Mouse (Mus musculus): Measurements from ENCODE around the gene Mei1. TPM values are rescaled to one million over a fixed set of nuclear protein-coding genes. Genes with fewer than 3 reads are reported as not detected.

Mei1 gene
- total and polyA plus RNA-seq, 2 experiments from 2014 or later = not detected

DNA sequence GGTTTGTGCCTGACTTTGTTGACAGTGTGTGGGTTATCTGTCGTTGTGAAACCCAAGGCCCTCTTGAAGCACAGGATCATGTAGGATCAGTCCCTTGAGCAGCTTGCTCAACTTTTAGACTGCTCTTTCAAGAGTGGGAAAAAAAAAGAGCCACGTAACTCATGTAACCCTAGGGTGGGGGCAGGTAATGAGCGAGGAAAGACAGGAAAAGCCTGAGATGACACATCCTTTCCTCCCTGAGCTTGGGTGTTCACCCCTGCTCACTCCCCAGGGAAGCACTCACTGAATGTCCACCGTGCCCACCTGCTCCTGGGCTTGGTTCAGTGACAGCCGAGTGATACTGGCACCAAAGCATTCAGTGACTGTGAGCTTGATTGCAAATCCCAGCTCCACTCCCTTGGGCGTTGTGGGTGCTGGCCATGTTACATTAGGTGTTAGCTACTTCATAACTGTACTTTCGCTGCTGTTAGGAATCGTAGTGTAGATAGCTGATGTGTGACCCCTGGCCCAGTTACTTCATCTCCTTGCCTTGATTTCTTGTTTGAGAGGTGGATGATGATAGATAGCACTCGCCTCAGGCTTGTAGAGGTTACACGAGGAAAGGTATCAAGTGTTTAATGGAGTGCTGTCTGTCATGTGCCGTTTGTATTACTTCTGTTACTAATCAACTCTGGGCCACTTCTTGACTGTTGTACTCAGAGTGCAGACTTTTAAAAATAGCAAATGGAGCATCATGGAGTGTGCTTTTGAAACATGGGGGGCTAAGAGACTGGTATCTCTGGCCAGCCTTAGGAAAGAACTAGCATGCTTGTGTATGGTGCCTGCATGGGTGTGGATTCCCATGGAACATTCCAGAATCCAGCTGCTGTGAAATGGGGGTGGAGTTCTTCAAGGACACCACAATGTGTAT is 91.2 kb downstream of the Mei1 start:
- Histone ChIP-seq H3K4me2 (ENCODE audit: low read depth, low read length) (peak overlapping the region; percentile 19; the same call in 1 of the 2 replicates), H3K27ac (ENCODE audit: low read depth) (peak overlapping the region; percentile 75), H3K4me1 (ENCODE audit: control insufficient read depth, insufficient read depth) (peaks cover 49% of the 10 kb centered on the region), H3K27me3 (ENCODE audit: control insufficient read depth, insufficient read depth, low read length) (no peaks in the 10 kb centered on the region), H3K4me3 (ENCODE audit: low read depth, low read length) (no peak overlapping the region; the same call in 1 of the 2 replicates), H3K36me3 (replicated peaks; ENCODE audit: control insufficient read depth, insufficient read depth, low read length) (no peaks in the 10 kb centered on the region), H3K9me3 (replicated peaks; ENCODE audit: control insufficient read depth, low read length) (no peaks in the 10 kb centered on the region), H3K9ac (replicated peaks; ENCODE audit: low read depth, low read length) (no peak overlapping the region)
- WGBS = 36% methylated on average over 11 of the region's 11 CpGs
- DNase-seq (ENCODE audit: low spot score) = no peak
- ATAC-seq (ENCODE audit: insufficient read depth, low read depth) = peak; percentile 47; the same call in 1 of the 2 replicates
- no peak for TF ChIP-seq EP300 (IDR thresholded peaks at IDR 0.05; ENCODE audit: low read depth)
- TF ChIP-seq CTCF (IDR thresholded peaks at IDR 0.05; ENCODE audit: low read depth) = no peak

DNA sequence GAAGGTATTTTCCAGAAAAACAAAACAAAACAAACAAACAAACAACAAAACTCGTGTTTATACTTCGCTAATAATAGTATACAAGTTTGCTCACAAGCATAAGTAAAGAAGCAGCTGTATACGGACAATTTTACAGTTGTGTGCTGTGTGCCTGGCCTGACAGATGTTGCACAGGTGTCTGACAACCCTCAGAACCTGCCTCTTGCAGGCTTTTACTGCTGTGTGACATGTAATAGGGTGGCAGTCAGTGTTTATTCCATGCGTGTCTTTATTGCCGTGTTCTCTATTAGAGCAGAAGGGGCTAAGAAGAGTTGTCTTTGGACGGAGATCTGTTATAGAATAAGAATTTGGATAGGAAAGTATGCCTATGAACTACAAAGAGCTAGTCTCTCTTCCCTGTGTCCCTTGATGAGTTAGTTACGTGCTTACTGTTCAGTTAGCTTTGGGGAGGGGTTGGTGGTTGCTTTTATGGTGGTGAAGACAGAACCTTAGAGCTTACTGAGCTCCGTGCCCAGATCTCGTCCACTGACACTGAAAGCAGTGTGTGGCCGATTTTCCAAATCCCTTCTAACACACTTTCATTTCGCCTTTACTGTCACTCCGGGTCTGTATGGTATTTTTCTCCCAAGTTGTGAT is 92.3 kb downstream of the Mei1 start:
- Histone ChIP-seq H3K9me3 (replicated peaks; ENCODE audit: control insufficient read depth, low read length) (no peaks in the 10 kb centered on the region), H3K36me3 (replicated peaks; ENCODE audit: control insufficient read depth, insufficient read depth, low read length) (no peaks in the 10 kb centered on the region), H3K27me3 (ENCODE audit: control insufficient read depth, insufficient read depth, low read length) (no peaks in the 10 kb centered on the region), H3K4me3 (ENCODE audit: low read depth, low read length) (no peak overlapping the region), H3K27ac (ENCODE audit: low read depth) (no peak overlapping the region), H3K4me1 (ENCODE audit: control insufficient read depth, insufficient read depth) (peaks cover 59% of the 10 kb centered on the region), H3K4me2 (ENCODE audit: low read depth, low read length) (no peak overlapping the region), H3K9ac (replicated peaks; ENCODE audit: low read depth, low read length) (no peak overlapping the region)
- ATAC-seq (ENCODE audit: insufficient read depth, low read depth) = no peak
- 87% methylated on average over 12 of the region's 12 CpGs for WGBS
- DNase-seq (ENCODE audit: low spot score) = no peak
- TF ChIP-seq CTCF (IDR thresholded peaks at IDR 0.05; ENCODE audit: low read depth) (no peak), EP300 (IDR thresholded peaks at IDR 0.05; ENCODE audit: low read depth) (no peak)

DNA sequence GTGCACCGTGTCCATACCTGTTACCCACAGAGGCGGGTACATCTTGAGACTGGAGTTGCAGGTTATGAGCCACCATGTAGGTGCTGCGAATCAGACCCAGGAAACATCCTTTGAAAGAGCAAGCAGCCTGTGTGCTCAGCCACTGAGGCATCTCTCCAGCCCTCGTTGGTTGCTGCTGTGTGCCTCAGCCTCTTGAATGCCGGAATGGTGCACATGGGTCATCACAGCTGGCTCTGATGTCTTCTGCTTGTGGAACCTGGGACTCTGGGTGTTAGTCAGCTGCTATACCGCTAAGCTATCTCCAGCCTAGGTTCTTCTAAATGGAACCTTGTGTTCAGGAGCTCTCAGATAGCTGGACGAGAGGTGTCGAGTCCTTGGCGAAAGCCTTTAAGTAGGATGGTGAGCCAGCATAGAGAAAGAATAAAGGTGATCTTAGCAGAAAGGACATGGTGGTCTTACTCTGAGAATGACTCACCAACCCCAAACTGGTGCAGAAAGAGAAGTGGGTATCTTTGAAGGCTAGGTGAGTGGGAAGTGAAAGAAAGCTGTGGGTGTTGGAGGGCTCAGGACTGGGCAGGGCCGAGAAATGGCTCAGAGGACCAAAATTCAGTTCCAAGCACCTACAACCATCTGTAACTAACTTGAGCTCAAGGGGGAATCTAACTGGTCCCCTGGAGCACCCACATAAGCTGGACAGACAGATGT is 93.7 kb downstream of the Mei1 start:
- Histone ChIP-seq H3K27ac (ENCODE audit: low read depth) (peak overlapping the region; percentile 36; the same call in 1 of the 2 replicates), H3K4me3 (ENCODE audit: low read depth, low read length) (no peak overlapping the region), H3K27me3 (ENCODE audit: control insufficient read depth, insufficient read depth, low read length) (no peaks in the 10 kb centered on the region), H3K4me1 (ENCODE audit: control insufficient read depth, insufficient read depth) (peaks cover 69% of the 10 kb centered on the region), H3K9ac (replicated peaks; ENCODE audit: low read depth, low read length) (no peak overlapping the region), H3K9me3 (replicated peaks; ENCODE audit: control insufficient read depth, low read length) (no peaks in the 10 kb centered on the region), H3K4me2 (ENCODE audit: low read depth, low read length) (no peak overlapping the region), H3K36me3 (replicated peaks; ENCODE audit: control insufficient read depth, insufficient read depth, low read length) (no peaks in the 10 kb centered on the region)
- TF ChIP-seq EP300 (IDR thresholded peaks at IDR 0.05; ENCODE audit: low read depth) (no peak), CTCF (IDR thresholded peaks at IDR 0.05; ENCODE audit: low read depth) (no peak)
- ATAC-seq (ENCODE audit: insufficient read depth, low read depth) = no peak
- WGBS = 75% methylated on average over 10 of the region's 10 CpGs
- DNase-seq (ENCODE audit: low spot score) = no peak

DNA sequence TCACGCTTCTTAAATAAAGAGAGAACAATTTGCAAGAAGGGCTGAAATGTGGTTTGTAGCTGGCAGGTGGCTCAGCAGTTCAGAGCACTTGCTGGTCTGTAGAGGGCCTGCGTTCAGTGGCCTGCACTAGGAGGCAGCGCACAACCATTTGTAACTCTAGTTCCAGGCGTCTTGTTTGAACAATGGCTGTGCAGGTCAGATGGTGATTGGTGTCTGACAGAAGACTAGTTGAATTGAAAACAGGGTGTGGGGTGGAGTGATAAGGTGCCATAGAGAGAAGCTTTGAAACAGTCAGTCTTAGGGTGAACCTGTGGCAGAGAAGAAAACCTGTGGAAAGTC is 94.2 kb downstream of the Mei1 start:
- H3K4me2 ChIP-seq (ENCODE audit: low read depth, low read length) = no peak overlapping the region
- no peak overlapping the region for H3K4me3 ChIP-seq (ENCODE audit: low read depth, low read length)
- peaks cover 68% of the 10 kb centered on the region for H3K4me1 ChIP-seq (ENCODE audit: control insufficient read depth, insufficient read depth)
- TF ChIP-seq CTCF (IDR thresholded peaks at IDR 0.05; ENCODE audit: low read depth) = 0 out of 2 replicates have a peak, but pooled peaks have one; percentile 7
- TF ChIP-seq EP300 (IDR thresholded peaks at IDR 0.05; ENCODE audit: low read depth) = no peak
- no peaks in the 10 kb centered on the region for H3K9me3 ChIP-seq (replicated peaks; ENCODE audit: control insufficient read depth, low read length)
- no peak overlapping the region for H3K9ac ChIP-seq (replicated peaks; ENCODE audit: low read depth, low read length)
- DNase-seq (ENCODE audit: low spot score) = no peak
- peak overlapping the region; percentile 36; the same call in 1 of the 2 replicates for H3K27ac ChIP-seq (ENCODE audit: low read depth)
- no peak for ATAC-seq (ENCODE audit: insufficient read depth, low read depth)
- 62% methylated on average over 4 of the region's 4 CpGs for WGBS
- H3K27me3 ChIP-seq (ENCODE audit: control insufficient read depth, insufficient read depth, low read length) = no peaks in the 10 kb centered on the region
- no peaks in the 10 kb centered on the region for H3K36me3 ChIP-seq (replicated peaks; ENCODE audit: control insufficient read depth, insufficient read depth, low read length)

DNA sequence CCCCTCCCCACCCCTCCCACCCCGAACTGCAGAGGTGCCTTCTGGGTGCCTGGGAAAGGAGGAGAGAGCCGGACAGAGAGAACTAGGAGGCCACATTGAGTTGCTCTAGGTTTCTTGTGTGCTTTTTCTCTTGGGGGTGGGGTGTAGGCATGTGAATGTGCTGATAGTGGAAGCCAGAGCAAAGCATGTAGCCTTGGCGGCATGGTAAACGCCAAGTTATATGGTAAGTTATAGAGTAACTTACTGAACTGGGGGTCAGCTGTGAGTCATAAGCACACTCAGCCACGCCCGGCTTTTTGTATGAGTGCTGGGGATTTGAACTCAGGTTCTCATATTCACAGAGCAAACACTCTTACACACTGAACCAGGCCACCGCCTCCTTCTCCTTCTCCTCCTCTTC is 94.7 kb downstream of the Mei1 start:
- Histone ChIP-seq H3K4me3 (ENCODE audit: low read depth, low read length) (no peak overlapping the region), H3K9ac (replicated peaks; ENCODE audit: low read depth, low read length) (no peak overlapping the region), H3K27ac (ENCODE audit: low read depth) (peak overlapping the region; percentile 36; the same call in 1 of the 2 replicates), H3K27me3 (ENCODE audit: control insufficient read depth, insufficient read depth, low read length) (no peaks in the 10 kb centered on the region), H3K9me3 (replicated peaks; ENCODE audit: control insufficient read depth, low read length) (no peaks in the 10 kb centered on the region), H3K4me1 (ENCODE audit: control insufficient read depth, insufficient read depth) (peaks cover 64% of the 10 kb centered on the region), H3K36me3 (replicated peaks; ENCODE audit: control insufficient read depth, insufficient read depth, low read length) (no peaks in the 10 kb centered on the region), H3K4me2 (ENCODE audit: low read depth, low read length) (no peak overlapping the region)
- DNase-seq (ENCODE audit: low spot score) (no peak), ATAC-seq (ENCODE audit: insufficient read depth, low read depth) (no peak)
- TF ChIP-seq EP300 (IDR thresholded peaks at IDR 0.05; ENCODE audit: low read depth) = no peak
- TF ChIP-seq CTCF (IDR thresholded peaks at IDR 0.05; ENCODE audit: low read depth) = no peak
- 58% methylated on average over 7 of the region's 7 CpGs for WGBS

All from heart, postnatal 0 days (tissue).